In genomic region chr4:156184291-156184954, GRCm38 (mm10) we compare ENCODE assay signal across 11 mouse cellular contexts. TPM values are rescaled to one million over a fixed set of nuclear protein-coding genes. Genes with fewer than 3 reads are reported as not detected.
DNase-seq lines count a peak whose midpoint lies in the region; ATAC-seq lines count a peak whose summit lies in the region.
"Had no signal": no experiment of that assay in that cellular context is flagged by ENCODE, and none has a peak within 500 bp of the region (broad histone marks: within the 10 kb centered on the region; RNA-seq: fewer than 3 reads in every experiment).

No protein-coding gene starts in this region.

- no peak for DNase-seq in limb, embryonic 10.5 days (ENCODE audit: low spot score)
- DNase-seq in embryonic facial prominence, embryonic 11.5 days (ENCODE audit: low spot score) = no peak
- DNase-seq in heart, postnatal 10 days = peak; percentile 27 to 32
- DNase-seq in midbrain, embryonic 14.5 days = peak; percentile 30
- no peak for DNase-seq in thymus, postnatal 14 days
- no peak for DNase-seq in cerebellum, adult 9-11 months
- DNase-seq: kidney, adult 11 months had no signal

- H3K36me3 ChIP-seq in limb, embryonic 13.5 days = peaks cover 63% of the 10 kb centered on the region
- H3K36me3 ChIP-seq in limb, embryonic 10.5 days = peaks cover 61% of the 10 kb centered on the region
- no peaks in the 10 kb centered on the region for H3K36me3 ChIP-seq in embryonic facial prominence, embryonic 11.5 days (replicated peaks; ENCODE audit: control insufficient read depth, insufficient read depth, low read depth, low read length)
- H3K36me3 ChIP-seq in midbrain, embryonic 14.5 days (ENCODE audit: control insufficient read depth, insufficient read depth, low read length) = peaks cover 13% of the 10 kb centered on the region

- 0 out of 2 replicates have a peak overlapping the region, but pooled peaks have one; percentile 59 for H3K4me2 ChIP-seq in limb, embryonic 13.5 days (replicated peaks)
- H3K4me2 ChIP-seq in embryonic facial prominence, embryonic 11.5 days (ENCODE audit: low read depth, low read length) = no peak overlapping the region
- peak overlapping the region; percentile 91 for H3K4me2 ChIP-seq in midbrain, embryonic 14.5 days (ENCODE audit: low read length)

- 86% methylated on average over 7 of the region's 7 CpGs for WGBS in limb, embryonic 13.5 days
- 93% methylated on average over 7 of the region's 7 CpGs for WGBS in limb, embryonic 10.5 days
- WGBS in embryonic facial prominence, embryonic 11.5 days = 89% methylated on average over 7 of the region's 7 CpGs
- 69% methylated on average over 7 of the region's 7 CpGs for WGBS in midbrain, embryonic 14.5 days

- no peak for ATAC-seq in limb, embryonic 13.5 days (ENCODE audit: low FRiP score, low read depth)
- no peak for ATAC-seq in embryonic facial prominence, embryonic 11.5 days (replicated peaks; ENCODE audit: insufficient number of reproducible peaks, low FRiP score, low TSS enrichment, low read depth)
- ATAC-seq in midbrain, embryonic 14.5 days (ENCODE audit: low FRiP score, low TSS enrichment) = no peak
- no peak for ATAC-seq in CD4-positive, CD25-positive, alpha-beta regulatory T cell, adult 4 months

- no peaks in the 10 kb centered on the region for H3K9me3 ChIP-seq in limb, embryonic 13.5 days
- no peaks in the 10 kb centered on the region for H3K9me3 ChIP-seq in limb, embryonic 10.5 days (replicated peaks)
- H3K9me3 ChIP-seq in embryonic facial prominence, embryonic 11.5 days (replicated peaks; ENCODE audit: control insufficient read depth, low read length) = no peaks in the 10 kb centered on the region
- no peaks in the 10 kb centered on the region for H3K9me3 ChIP-seq in midbrain, embryonic 14.5 days (ENCODE audit: control insufficient read depth, low read length)

- no peak overlapping the region for H3K27ac ChIP-seq in limb, embryonic 13.5 days
- H3K27ac ChIP-seq in limb, embryonic 10.5 days = no peak overlapping the region
- H3K27ac ChIP-seq in embryonic facial prominence, embryonic 11.5 days (replicated peaks; ENCODE audit: low read depth, low read length) = no peak overlapping the region
- H3K27ac ChIP-seq in midbrain, embryonic 14.5 days (replicated peaks; ENCODE audit: low read depth, low read length) = peak overlapping the region; percentile 97

- H3K9ac ChIP-seq in limb, embryonic 13.5 days = no peak overlapping the region
- H3K9ac ChIP-seq in embryonic facial prominence, embryonic 11.5 days (replicated peaks; ENCODE audit: low read length) = 0 out of 2 replicates have a peak overlapping the region, but pooled peaks have one; percentile 13
- peak overlapping the region; percentile 88 for H3K9ac ChIP-seq in midbrain, embryonic 14.5 days (replicated peaks; ENCODE audit: low read length)

- peaks cover 41% of the 10 kb centered on the region for H3K4me1 ChIP-seq in limb, embryonic 13.5 days
- peaks cover 48% of the 10 kb centered on the region for H3K4me1 ChIP-seq in limb, embryonic 10.5 days
- H3K4me1 ChIP-seq in embryonic facial prominence, embryonic 11.5 days (ENCODE audit: control insufficient read depth, insufficient read depth, low read length) = peaks cover 18% of the 10 kb centered on the region
- H3K4me1 ChIP-seq in midbrain, embryonic 14.5 days (ENCODE audit: control insufficient read depth, insufficient read depth, low read length) = peaks cover 85% of the 10 kb centered on the region

- no peaks in the 10 kb centered on the region for H3K27me3 ChIP-seq in limb, embryonic 13.5 days
- no peaks in the 10 kb centered on the region for H3K27me3 ChIP-seq in limb, embryonic 10.5 days (ENCODE audit: low read depth, poor library complexity, severe bottlenecking)
- no peaks in the 10 kb centered on the region for H3K27me3 ChIP-seq in embryonic facial prominence, embryonic 11.5 days (ENCODE audit: control insufficient read depth, insufficient read depth, low read length)
- H3K27me3 ChIP-seq in midbrain, embryonic 14.5 days (ENCODE audit: control insufficient read depth, insufficient read depth, low read length) = no peaks in the 10 kb centered on the region
- H3K27me3 ChIP-seq: CH12.LX had no signal

- H3K4me3 ChIP-seq in limb, embryonic 13.5 days = no peak overlapping the region
- no peak overlapping the region for H3K4me3 ChIP-seq in limb, embryonic 10.5 days
- 0 out of 2 replicates have a peak overlapping the region, but pooled peaks have one; percentile 6 for H3K4me3 ChIP-seq in embryonic facial prominence, embryonic 11.5 days (ENCODE audit: low read depth, low read length)
- peak overlapping the region; percentile 57 for H3K4me3 ChIP-seq in midbrain, embryonic 14.5 days (replicated peaks; ENCODE audit: low read depth, low read length)
- H3K4me3 ChIP-seq: myocyte had no signal

- intact Hi-C loops in heart, postnatal 10 days (cut with DNase I) = loop anchor here (5.0 kb wide), 1 partner anchor 67 kb away; no protein-coding TSS in a partner anchor

RNA-seq across cellular contexts. Expression of gene Agrn, which starts 12.9 kb away (rescaled TPM):
- 69.5 and 73.9 TPM in 2 replicates for polyA plus RNA-seq in limb, embryonic 13.5 days (2015; fragmentation: Nextera tagmentation; extraction: Ambion mirVana)
- polyA plus RNA-seq in limb, embryonic 10.5 days (2016; fragmentation: Nextera tagmentation; extraction: Ambion mirVana) = 36.5 and 49.0 TPM in 2 replicates
- polyA plus RNA-seq in embryonic facial prominence, embryonic 11.5 days (2014; fragmentation: Nextera tagmentation; extraction: Ambion mirVana) = 39.4 and 47.6 TPM in 2 replicates
- 100 to 1,000 TPM in 1 of 2 experiments, 10 to 100 TPM in 1; 92.1 to 104 TPM for total RNA-seq in heart, postnatal 10 days (2021)
- 122 and 142 TPM in 2 replicates for polyA plus RNA-seq in midbrain, embryonic 14.5 days (2014; fragmentation: Nextera tagmentation; extraction: Ambion mirVana)
- polyA plus RNA-seq in CD4-positive, CD25-positive, alpha-beta regulatory T cell, adult 4 months (2017; shearing (Covaris generic)) = 1 to 10 TPM; 3.6 to 3.9 TPM

RNA-seq across cellular contexts. Expression of gene Isg15, which starts 16.2 kb away (rescaled TPM):
- polyA plus RNA-seq in limb, embryonic 13.5 days (2015; fragmentation: Nextera tagmentation; extraction: Ambion mirVana) = 1.5 and 2.4 TPM in 2 replicates
- polyA plus RNA-seq in limb, embryonic 10.5 days (2016; fragmentation: Nextera tagmentation; extraction: Ambion mirVana) = 0.20 and 0.45 TPM in 2 replicates
- 0.29 and 0.49 TPM in 2 replicates for polyA plus RNA-seq in embryonic facial prominence, embryonic 11.5 days (2014; fragmentation: Nextera tagmentation; extraction: Ambion mirVana)
- 1 to 10 TPM; 1.3 TPM for total RNA-seq in heart, postnatal 10 days (2021)
- 0.51 and 2.5 TPM in 2 replicates for polyA plus RNA-seq in midbrain, embryonic 14.5 days (2014; fragmentation: Nextera tagmentation; extraction: Ambion mirVana)
- polyA plus RNA-seq in CD4-positive, CD25-positive, alpha-beta regulatory T cell, adult 4 months (2017; shearing (Covaris generic)) = 10 to 100 TPM; 49.3 to 70.2 TPM

RNA-seq across cellular contexts. Expression of gene AW011738, which starts 18.7 kb away (rescaled TPM):
- polyA plus RNA-seq in limb, embryonic 13.5 days (2015; fragmentation: Nextera tagmentation; extraction: Ambion mirVana) = 2.0 and 2.3 TPM in 2 replicates
- polyA plus RNA-seq in limb, embryonic 10.5 days (2016; fragmentation: Nextera tagmentation; extraction: Ambion mirVana) = 1.1 and 1.2 TPM in 2 replicates
- 0.55 and 0.56 TPM in 2 replicates for polyA plus RNA-seq in embryonic facial prominence, embryonic 11.5 days (2014; fragmentation: Nextera tagmentation; extraction: Ambion mirVana)
- total RNA-seq in heart, postnatal 10 days (2021) = 1 to 10 TPM; 6.1 to 8.2 TPM
- polyA plus RNA-seq in midbrain, embryonic 14.5 days (2014; fragmentation: Nextera tagmentation; extraction: Ambion mirVana) = 0.84 and 0.96 TPM in 2 replicates
- 10 to 100 TPM in 1 of 2 experiments, 1 to 10 TPM in 1; 8.0 to 10.5 TPM for polyA plus RNA-seq in CD4-positive, CD25-positive, alpha-beta regulatory T cell, adult 4 months (2017; shearing (Covaris generic))

RNA-seq across cellular contexts. Expression of gene Perm1, which starts 31.2 kb away (rescaled TPM):
- polyA plus RNA-seq in limb, embryonic 13.5 days (2015; fragmentation: Nextera tagmentation; extraction: Ambion mirVana) = 0.59 and 0.66 TPM in 2 replicates
- polyA plus RNA-seq in limb, embryonic 10.5 days (2016; fragmentation: Nextera tagmentation; extraction: Ambion mirVana) = 0.18 and 0.29 TPM in 2 replicates
- polyA plus RNA-seq in embryonic facial prominence, embryonic 11.5 days (2014; fragmentation: Nextera tagmentation; extraction: Ambion mirVana) = 0.36 and 0.60 TPM in 2 replicates
- total RNA-seq in heart, postnatal 10 days (2021) = 100 to 1,000 TPM; 138 to 156 TPM
- polyA plus RNA-seq in midbrain, embryonic 14.5 days (2014; fragmentation: Nextera tagmentation; extraction: Ambion mirVana) = 1.9 and 2.0 TPM in 2 replicates
- polyA plus RNA-seq in CD4-positive, CD25-positive, alpha-beta regulatory T cell, adult 4 months (2017; shearing (Covaris generic)) = 1 to 10 TPM in 1 of 2 experiments, under 1 TPM in 1; 0.86 to 1.4 TPM

RNA-seq across cellular contexts. Expression of gene Plekhn1, which starts 50.2 kb away (rescaled TPM):
- polyA plus RNA-seq in limb, embryonic 13.5 days (2015; fragmentation: Nextera tagmentation; extraction: Ambion mirVana) = 24.6 and 24.9 TPM in 2 replicates
- polyA plus RNA-seq in limb, embryonic 10.5 days (2016; fragmentation: Nextera tagmentation; extraction: Ambion mirVana) = 24.2 and 25.2 TPM in 2 replicates
- 15.3 and 15.7 TPM in 2 replicates for polyA plus RNA-seq in embryonic facial prominence, embryonic 11.5 days (2014; fragmentation: Nextera tagmentation; extraction: Ambion mirVana)
- 1 to 10 TPM; 8.5 to 9.2 TPM for total RNA-seq in heart, postnatal 10 days (2021)
- 27.7 and 31.5 TPM in 2 replicates for polyA plus RNA-seq in midbrain, embryonic 14.5 days (2014; fragmentation: Nextera tagmentation; extraction: Ambion mirVana)
- 1 to 10 TPM; 8.3 to 9.0 TPM for polyA plus RNA-seq in CD4-positive, CD25-positive, alpha-beta regulatory T cell, adult 4 months (2017; shearing (Covaris generic))

Comparison
In these comparisons a context has a peak if more than half of its experiments do, and no peak if none do; other contexts are left out.
1. H3K4me3 ChIP-seq: peak in embryonic facial prominence, embryonic 11.5 days (single experiment) and midbrain, embryonic 14.5 days (single experiment); none in limb, embryonic 13.5 days (single experiment) and limb, embryonic 10.5 days (single experiment).
2. DNase-seq: peak in heart, postnatal 10 days (2 of 2) and midbrain, embryonic 14.5 days (single experiment); none in limb, embryonic 10.5 days (single experiment), embryonic facial prominence, embryonic 11.5 days (single experiment), thymus, postnatal 14 days (single experiment) and cerebellum, adult 9-11 months (single experiment).
3. RNA of gene Isg15, which starts 16.2 kb away (polyA plus RNA-seq): 49.3 to 70.2 TPM in CD4-positive, CD25-positive, alpha-beta regulatory T cell, adult 4 months; 0.51 to 2.5 TPM in midbrain, embryonic 14.5 days, 1.5 to 2.4 TPM in limb, embryonic 13.5 days, 0.20 to 0.45 TPM in limb, embryonic 10.5 days and 0.29 to 0.49 TPM in embryonic facial prominence, embryonic 11.5 days; every median in the first group is over 10 times any median in the second.